Mouse (Mus musculus): ENCODE measurements around the gene Zfp511. TPM values are rescaled to one million over a fixed set of nuclear protein-coding genes. Genes with fewer than 3 reads are reported as not detected.

The Zfp511 gene
- polyA plus RNA-seq (2017; shearing (Covaris generic)), result 51.3 TPM

DNA sequence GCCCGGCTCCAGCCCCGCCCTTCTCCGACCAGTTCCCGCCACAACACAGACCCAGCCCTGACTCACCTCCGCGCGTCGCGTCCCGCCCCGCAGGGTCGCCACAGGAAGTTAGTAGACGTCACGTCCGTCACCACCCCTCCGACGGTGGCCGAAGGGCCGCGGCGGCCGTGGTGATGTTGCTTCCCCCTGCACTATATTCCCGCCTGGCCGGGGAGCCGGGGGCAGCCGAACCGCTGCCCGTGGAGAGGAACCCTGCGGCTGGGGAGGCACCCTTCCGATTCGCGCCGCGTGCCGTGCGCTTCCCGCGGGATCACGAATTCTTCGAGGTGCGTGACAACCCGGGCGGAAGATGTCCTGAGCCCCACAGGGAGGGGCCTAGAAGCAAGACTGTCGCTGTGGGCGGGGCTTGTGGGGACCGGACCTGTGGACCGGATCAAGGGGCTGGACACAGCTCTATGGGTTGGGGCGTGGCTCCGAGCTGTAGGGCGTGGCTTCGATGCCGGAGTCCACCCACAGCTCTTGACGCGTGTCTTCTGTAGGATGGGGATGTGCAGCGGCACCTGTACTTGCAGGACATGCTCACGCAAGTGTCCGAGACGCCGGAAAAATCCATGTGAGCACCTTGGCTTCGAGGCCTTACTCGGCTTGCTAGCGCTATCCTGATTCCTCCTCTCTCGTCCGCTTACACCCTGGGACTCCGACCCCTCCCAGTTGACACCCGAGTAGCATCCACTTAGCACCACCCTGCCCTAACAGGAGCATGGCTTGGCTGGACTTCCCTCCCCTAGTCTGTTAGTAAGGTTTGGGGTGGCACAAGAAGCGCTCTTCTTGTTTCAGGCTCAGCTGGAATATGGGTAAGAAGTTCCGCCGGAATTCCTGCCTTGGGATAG, at the start of gene Zfp511, which contains the start of gene Tubgcp2:
Zfp511 (plus strand) TSS at position 111 of the 890 bp plus-strand sequence.
Tubgcp2 (minus strand) TSS at position 389 of the 890 bp plus-strand sequence.

DNA sequence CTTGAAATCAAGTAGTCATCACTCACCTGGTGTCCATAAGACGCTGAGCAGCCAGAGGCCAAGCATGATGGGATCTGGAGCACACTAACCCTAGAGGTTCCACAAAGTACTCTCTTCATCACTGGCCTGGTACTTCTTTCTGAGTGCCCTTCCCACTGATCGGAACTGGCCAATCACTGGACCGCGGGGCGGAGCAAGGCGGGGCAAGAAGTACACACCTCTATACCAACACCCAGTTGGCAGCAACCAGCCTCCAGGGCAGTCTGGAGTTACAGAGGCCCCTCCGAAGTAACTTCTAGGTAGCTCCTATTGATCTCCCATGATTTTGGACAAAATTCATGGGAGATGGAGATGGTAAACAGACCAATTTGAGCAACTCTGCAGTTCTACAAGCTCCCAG, 43.8 kb upstream of the Zfp511 start, which contains the start of gene Adam8:
Adam8 (minus strand) TSS at position 157 of the 400 bp plus-strand sequence.

DNA sequence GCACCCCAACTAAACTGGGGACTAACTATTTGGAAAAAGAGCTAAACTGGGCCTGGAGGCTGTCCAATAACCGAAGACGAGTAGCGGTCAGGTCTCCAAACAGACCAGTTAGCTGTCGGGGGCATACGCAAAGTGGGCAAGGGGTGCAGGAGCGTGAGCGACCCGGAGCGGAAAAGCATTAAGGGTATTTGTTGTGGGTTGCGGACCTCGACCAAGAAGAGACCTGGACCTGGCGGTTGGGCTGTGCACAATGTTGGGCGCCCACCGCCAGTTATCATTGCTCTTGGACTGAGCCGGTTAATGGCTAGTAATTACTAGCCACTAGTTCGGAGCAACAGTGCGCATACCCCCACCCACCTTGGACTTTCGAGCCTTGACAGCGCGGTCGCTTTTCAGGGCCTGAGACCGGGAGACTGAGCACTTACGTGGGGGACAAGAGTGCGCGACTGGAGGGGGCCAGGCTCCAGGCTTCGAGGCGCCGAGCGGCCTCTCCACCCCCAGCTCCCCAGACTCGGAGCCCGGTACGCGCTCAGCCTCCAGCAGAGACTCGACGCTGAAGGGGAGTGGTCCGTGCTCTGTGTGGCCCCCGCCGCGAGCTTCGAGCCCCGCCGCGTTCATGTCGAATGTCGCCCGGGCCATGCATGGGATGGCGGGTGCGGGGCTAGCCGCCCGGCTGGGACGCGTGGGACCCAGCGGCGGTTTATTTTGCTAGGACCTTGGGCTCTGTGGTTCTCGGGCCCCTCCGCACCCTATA, 12.3 kb downstream of the Zfp511 start, which contains the start of gene Msx3:
Msx3 (minus strand) TSS at position 729 of the 754 bp plus-strand sequence.

DNA sequence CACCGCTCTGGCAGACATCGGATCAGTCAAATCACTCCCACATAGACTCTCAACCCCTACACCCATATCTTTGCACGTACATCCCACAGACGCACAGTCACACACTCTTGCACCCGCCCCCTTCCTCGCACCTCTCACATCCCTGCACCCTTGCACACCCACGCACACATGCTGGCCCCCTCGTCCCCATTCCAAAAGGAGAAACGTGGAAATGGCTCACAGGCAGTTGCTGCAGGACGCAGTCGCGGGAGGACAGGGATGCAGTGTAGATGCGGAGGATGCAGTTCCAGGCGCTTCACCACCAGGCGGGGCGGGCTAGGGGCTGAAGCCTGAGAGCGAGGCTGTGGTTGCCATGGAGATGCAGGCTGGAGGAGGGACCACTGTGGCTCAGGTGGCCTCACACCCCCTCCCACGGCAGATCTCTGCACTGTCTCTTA, 46.1 kb downstream of the Zfp511 start, which contains the start of gene Caly:
Caly (minus strand) TSS at position 307 of the 437 bp plus-strand sequence.

Other genes with a start within 250 kb of the Zfp511 start
- gene Adgra1, start 202.2 kb upstream of the Zfp511 start, polyA plus RNA-seq (2017; shearing (Covaris generic)), result not detected
- 0.48 TPM for gene Kndc1, start 141.7 kb upstream of the Zfp511 start, polyA plus RNA-seq (2017; shearing (Covaris generic))
- 2.8 TPM for gene Utf1, start 92.6 kb upstream of the Zfp511 start, polyA plus RNA-seq (2017; shearing (Covaris generic))
- gene 6430531B16Rik, start 57.6 kb upstream of the Zfp511 start, polyA plus RNA-seq (2017; shearing (Covaris generic)), result 0.66 TPM
- gene Adam8, start 43.8 kb upstream of the Zfp511 start, polyA plus RNA-seq (2017; shearing (Covaris generic)), result 14.4 TPM
- gene Tubgcp2, start 278 bp downstream of the Zfp511 start, polyA plus RNA-seq (2017; shearing (Covaris generic)), result 45.6 TPM
- not detected for gene Msx3, start 12.7 kb downstream of the Zfp511 start, polyA plus RNA-seq (2017; shearing (Covaris generic))
- gene Caly, start 46.2 kb downstream of the Zfp511 start, polyA plus RNA-seq (2017; shearing (Covaris generic)), result not detected
- not detected for gene Prap1, start 57.0 kb downstream of the Zfp511 start, polyA plus RNA-seq (2017; shearing (Covaris generic))
- 14.9 TPM for gene Fuom, start 66.0 kb downstream of the Zfp511 start, polyA plus RNA-seq (2017; shearing (Covaris generic))
- 2.4 TPM for gene Paox, start 79.4 kb downstream of the Zfp511 start, polyA plus RNA-seq (2017; shearing (Covaris generic))
- gene Echs1, start 80.1 kb downstream of the Zfp511 start, polyA plus RNA-seq (2017; shearing (Covaris generic)), result 70.5 TPM
- 45.8 TPM for gene Mtg1, start 101.2 kb downstream of the Zfp511 start, polyA plus RNA-seq (2017; shearing (Covaris generic))
- not detected for gene Sprn, start 118.5 kb downstream of the Zfp511 start, polyA plus RNA-seq (2017; shearing (Covaris generic))
- not detected for gene Olfr522, start 128.4 kb downstream of the Zfp511 start, polyA plus RNA-seq (2017; shearing (Covaris generic))
- gene Olfr523, start 136.8 kb downstream of the Zfp511 start, polyA plus RNA-seq (2017; shearing (Covaris generic)), result not detected
- not detected for gene Olfr524, start 169.6 kb downstream of the Zfp511 start, polyA plus RNA-seq (2017; shearing (Covaris generic))
- gene Cd163l1, start 181.9 kb downstream of the Zfp511 start, polyA plus RNA-seq (2017; shearing (Covaris generic)), result 0.15 TPM
- gene 5830411N06Rik, start 210.9 kb downstream of the Zfp511 start, polyA plus RNA-seq (2017; shearing (Covaris generic)), result 1.7 TPM

Measured in CD4-positive, CD25-positive, alpha-beta regulatory T cell, adult 9 weeks (primary cell).